Mouse (Mus musculus): ENCODE data around the gene Gm3776. TPM values are rescaled to one million over a fixed set of nuclear protein-coding genes. Genes with fewer than 3 reads are reported as not detected.

Gm3776 gene
- polyA plus RNA-seq (2012; rRNA removed) = 0.16 and 0.87 TPM in 2 replicates

DNA sequence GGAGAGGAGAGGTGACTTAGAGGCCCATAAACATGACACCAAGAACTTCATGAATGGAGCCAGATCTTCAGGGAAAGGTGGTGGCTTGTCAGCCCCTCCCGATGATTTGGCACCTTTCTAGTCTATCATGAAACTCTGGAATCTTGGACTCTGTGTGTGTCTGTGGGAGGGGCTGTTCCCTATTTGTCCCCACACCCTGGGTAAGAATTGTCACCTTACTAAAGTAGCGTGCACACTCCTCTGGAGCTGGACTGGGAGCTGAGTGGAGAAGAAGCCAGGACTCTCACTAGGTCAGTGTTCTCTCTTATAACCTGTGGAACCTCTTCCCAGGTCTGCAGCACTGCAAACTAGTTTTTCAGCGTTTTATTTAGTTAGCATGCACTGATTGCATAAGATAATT, at the start of gene Gm3776:
Gene Gm3776, plus strand, starts transcription at position 216 of the 400 bp plus-strand sequence.

DNA sequence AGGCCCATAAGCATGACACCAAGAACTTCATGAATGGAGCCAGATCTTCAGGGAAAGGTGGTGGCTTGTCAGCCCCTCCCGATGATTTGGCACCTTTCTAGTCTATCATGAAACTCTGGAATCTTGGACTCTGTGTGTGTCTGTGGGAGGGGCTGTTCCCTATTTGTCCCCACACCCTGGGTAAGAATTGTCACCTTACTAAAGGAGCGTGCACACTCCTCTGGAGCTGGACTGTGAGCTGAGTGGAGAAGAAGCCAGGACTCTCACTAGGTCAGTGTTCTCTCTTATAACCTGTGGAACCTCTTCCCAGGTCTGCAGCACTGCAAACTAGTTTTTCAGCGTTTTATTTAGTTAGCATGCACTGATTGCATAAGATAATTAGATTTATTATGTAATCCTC, 26.5 kb upstream of the Gm3776 start, which contains the start of gene Gsta1:
Gene Gsta1, plus strand, starts transcription at position 196 of the 400 bp plus-strand sequence.

DNA sequence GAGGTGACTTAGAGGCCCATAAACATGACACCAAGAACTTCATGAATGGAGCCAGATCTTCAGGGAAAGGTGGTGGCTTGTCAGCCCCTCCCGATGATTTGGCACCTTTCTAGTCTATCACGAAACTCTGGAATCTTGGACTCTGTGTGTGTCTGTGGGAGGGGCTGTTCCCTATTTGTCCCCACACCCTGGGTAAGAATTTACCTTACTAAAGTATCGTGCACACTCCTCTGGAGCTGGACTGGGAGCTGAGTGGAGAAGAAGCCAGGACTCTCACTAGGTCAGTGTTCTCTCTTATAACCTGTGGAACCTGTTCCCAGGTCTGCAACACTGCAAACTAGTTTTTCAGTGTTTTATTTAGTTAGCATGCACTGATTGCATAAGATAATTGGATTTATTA, 32.8 kb downstream of the Gm3776 start, which contains the start of gene Gm10639:
Gene Gm10639, plus strand, starts transcription at position 201 of the 400 bp plus-strand sequence.

DNA sequence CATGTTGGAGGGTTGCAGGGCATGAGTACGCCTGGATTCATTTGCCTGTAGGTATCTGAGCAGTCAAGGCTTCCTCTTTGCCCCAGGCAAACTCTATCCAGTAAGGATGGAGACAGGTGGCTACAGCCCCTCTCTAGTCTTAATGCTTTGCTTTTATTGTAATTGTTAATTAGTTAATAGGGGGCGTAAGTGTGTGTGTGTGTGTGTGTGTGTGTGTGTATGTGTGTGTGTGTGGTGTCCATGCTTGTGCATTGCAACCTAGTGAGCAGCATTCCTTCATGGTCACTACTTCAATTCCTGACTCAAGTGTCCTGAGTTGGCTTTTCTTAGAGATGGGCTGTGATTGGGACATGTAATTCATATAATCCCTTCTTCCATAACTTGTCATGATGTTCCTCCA, 57.8 kb downstream of the Gm3776 start, which contains the start of gene Omt2a:
Gene Omt2a, minus strand, starts transcription at position 101 of the 400 bp plus-strand sequence.

Other genes with a start within 250 kb of the Gm3776 start
- gene Gcm1, start 205.2 kb upstream of the Gm3776 start, polyA plus RNA-seq (2012; rRNA removed) = not detected in 2 replicates
- gene Fbxo9, start 148.1 kb upstream of the Gm3776 start, polyA plus RNA-seq (2012; rRNA removed) = 52.9 and 69.2 TPM in 2 replicates
- gene Ick, start 147.9 kb upstream of the Gm3776 start, polyA plus RNA-seq (2012; rRNA removed) = 33.0 and 34.6 TPM in 2 replicates
- 7.5 and 10.2 TPM in 2 replicates for gene Gsta4, start 74.4 kb upstream of the Gm3776 start, polyA plus RNA-seq (2012; rRNA removed)
- gene Gsta1, start 26.5 kb upstream of the Gm3776 start, polyA plus RNA-seq (2012; rRNA removed) = 3.2 and 3.5 TPM in 2 replicates
- gene Gm10639, start 32.8 kb downstream of the Gm3776 start, polyA plus RNA-seq (2012; rRNA removed) = not detected in 2 replicates
- gene Omt2a, start 57.7 kb downstream of the Gm3776 start, polyA plus RNA-seq (2012; rRNA removed) = not detected in 2 replicates
- gene Omt2b, start 70.5 kb downstream of the Gm3776 start, polyA plus RNA-seq (2012; rRNA removed) = not detected in 2 replicates
- gene Gsta2, start 98.7 kb downstream of the Gm3776 start, polyA plus RNA-seq (2012; rRNA removed) = 0.28 TPM in 1 of 2 replicates, not detected in the other
- not detected in 2 replicates for gene Dppa5a, start 111.0 kb downstream of the Gm3776 start, polyA plus RNA-seq (2012; rRNA removed)
- gene Ooep, start 121.6 kb downstream of the Gm3776 start, polyA plus RNA-seq (2012; rRNA removed) = 0.19 and 0.28 TPM in 2 replicates
- 0.30 and 0.41 TPM in 2 replicates for gene Ddx43, start 138.6 kb downstream of the Gm3776 start, polyA plus RNA-seq (2012; rRNA removed)
- gene Cgas, start 186.1 kb downstream of the Gm3776 start, polyA plus RNA-seq (2012; rRNA removed) = 0.86 and 1.0 TPM in 2 replicates
- 10.2 and 11.1 TPM in 2 replicates for gene Mto1, start 191.1 kb downstream of the Gm3776 start, polyA plus RNA-seq (2012; rRNA removed)
- not detected in 2 replicates for gene Gm17324, start 191.7 kb downstream of the Gm3776 start, polyA plus RNA-seq (2012; rRNA removed)
- gene Eef1a1, start 232.0 kb downstream of the Gm3776 start, polyA plus RNA-seq (2012; rRNA removed) = 2,114 and 2,981 TPM in 2 replicates